In the genomic region with DNA sequence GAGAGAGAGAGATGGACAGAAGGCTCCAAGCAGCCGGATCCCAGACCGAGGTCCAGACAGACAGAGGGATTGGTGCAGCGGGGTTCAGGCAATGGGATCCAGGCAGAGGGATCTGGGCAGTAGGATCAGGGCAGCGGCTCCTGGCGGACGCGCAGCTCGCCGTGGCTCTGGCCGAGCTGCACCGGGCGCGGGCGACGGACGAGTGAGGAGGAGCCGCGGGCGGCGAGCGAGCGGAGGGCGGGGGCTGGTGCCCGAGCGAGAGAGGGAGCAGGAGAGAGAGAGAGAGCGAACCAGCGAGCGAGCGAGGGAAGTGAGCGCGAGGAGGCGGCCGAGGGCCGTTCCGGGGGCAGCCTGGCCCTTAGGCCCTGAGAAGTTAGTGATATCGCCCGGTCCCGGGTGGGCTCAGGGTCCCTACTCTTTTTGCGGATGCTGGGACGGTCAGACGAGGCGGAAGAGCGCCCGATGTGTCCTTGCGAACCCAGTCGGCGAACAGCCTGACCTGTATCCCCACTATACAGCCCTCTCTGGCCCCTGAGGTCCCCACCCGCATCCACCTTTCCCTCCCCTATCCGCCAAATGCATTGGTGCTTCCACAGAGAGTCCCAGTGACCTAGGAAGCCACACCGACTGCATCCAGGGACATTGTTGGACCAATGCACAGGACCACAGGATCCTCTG, we compare ENCODE assay signal across 9 mouse cellular contexts. TPM values are rescaled to one million over a fixed set of nuclear protein-coding genes. Genes with fewer than 3 reads are reported as not detected.
DNase-seq lines count a peak whose midpoint lies in the region; ATAC-seq and TF ChIP-seq lines count a peak whose summit lies in the region.
"Had no signal": no experiment of that assay in that cellular context is flagged by ENCODE, and none has a peak within 500 bp of the region (broad histone marks: within the 10 kb centered on the region; RNA-seq: fewer than 3 reads in every experiment).

Gene Sez6l, minus strand, starts transcription at position 193 of the 678 bp plus-strand sequence.

- under 1% methylated on average over 49 of the region's 50 CpGs for WGBS in forebrain, embryonic 16.5 days
- WGBS in intestine, embryonic 15.5 days: 1% methylated on average over 45 of the region's 50 CpGs
- WGBS in limb, embryonic 14.5 days: under 1% methylated on average over 26 of the region's 50 CpGs
- WGBS in neural tube, embryonic 15.5 days: under 1% methylated on average over 45 of the region's 50 CpGs

- TF ChIP-seq POLR2A in limb, embryonic 14.5 days (IDR thresholded peaks at IDR 0.05; ENCODE audit: borderline replicate concordance, extremely low read depth, insufficient read depth, insufficient read length): no peak

- H3K36me3 ChIP-seq in forebrain, embryonic 16.5 days (ENCODE audit: control insufficient read depth, insufficient read depth): no peaks in the 10 kb centered on the region
- no peaks in the 10 kb centered on the region for H3K36me3 ChIP-seq in intestine, embryonic 15.5 days
- H3K36me3 ChIP-seq in limb, embryonic 14.5 days (ENCODE audit: control insufficient read depth, insufficient read depth, low read length): no peaks in the 10 kb centered on the region
- no peaks in the 10 kb centered on the region for H3K36me3 ChIP-seq in neural tube, embryonic 15.5 days

- H3K4me3 ChIP-seq in forebrain, embryonic 16.5 days (replicated peaks; ENCODE audit: low read length): peak within 1 kb of the TSS; percentile 54
- H3K4me3 ChIP-seq in intestine, embryonic 15.5 days (replicated peaks): peak within 1 kb of the TSS; percentile 35
- peak within 1 kb of the TSS; percentile 38 for H3K4me3 ChIP-seq in limb, embryonic 14.5 days (replicated peaks; ENCODE audit: low read length)
- peak within 1 kb of the TSS; percentile 68 for H3K4me3 ChIP-seq in neural tube, embryonic 15.5 days (replicated peaks)

- peak within 1 kb of the TSS; percentile 68 for H3K27ac ChIP-seq in forebrain, embryonic 16.5 days (ENCODE audit: low read length)
- H3K27ac ChIP-seq in intestine, embryonic 15.5 days: 0 out of 2 replicates have a peak within 1 kb of the TSS, but pooled peaks have one; percentile 1
- no peak within 1 kb of the TSS for H3K27ac ChIP-seq in limb, embryonic 14.5 days (replicated peaks; ENCODE audit: low read depth, low read length)
- H3K27ac ChIP-seq in neural tube, embryonic 15.5 days (replicated peaks): peak within 1 kb of the TSS; percentile 82

- H3K4me2 ChIP-seq in forebrain, embryonic 16.5 days (ENCODE audit: low read length): peak within 1 kb of the TSS; percentile 60
- H3K4me2 ChIP-seq in intestine, embryonic 15.5 days (replicated peaks): peak within 1 kb of the TSS; percentile 71
- peak within 1 kb of the TSS; percentile 51 for H3K4me2 ChIP-seq in limb, embryonic 14.5 days (replicated peaks; ENCODE audit: low read depth, low read length, severe bottlenecking)
- H3K4me2 ChIP-seq in neural tube, embryonic 15.5 days: peak within 1 kb of the TSS; percentile 76

- peaks cover 3% of the 10 kb centered on the region; the same call in 1 of the 2 replicates for H3K27me3 ChIP-seq in forebrain, embryonic 16.5 days (replicated peaks; ENCODE audit: control insufficient read depth, insufficient read depth, low read length)
- peaks cover 45% of the 10 kb centered on the region for H3K27me3 ChIP-seq in intestine, embryonic 15.5 days (replicated peaks)
- peaks cover 63% of the 10 kb centered on the region for H3K27me3 ChIP-seq in limb, embryonic 14.5 days (ENCODE audit: control insufficient read depth, insufficient read depth, low read length)
- no peaks in the 10 kb centered on the region for H3K27me3 ChIP-seq in neural tube, embryonic 15.5 days (replicated peaks)

- peak; percentile 67 for ATAC-seq in forebrain, embryonic 16.5 days
- peak; percentile 65 for ATAC-seq in intestine, embryonic 15.5 days
- ATAC-seq in limb, embryonic 14.5 days (ENCODE audit: low FRiP score, low read depth): no peak
- peak; percentile 81 for ATAC-seq in neural tube, embryonic 15.5 days (ENCODE audit: low FRiP score)

- H3K4me1 ChIP-seq in forebrain, embryonic 16.5 days (replicated peaks; ENCODE audit: control insufficient read depth, insufficient read depth, low read length): peaks cover 31% of the 10 kb centered on the region
- peaks cover 18% of the 10 kb centered on the region for H3K4me1 ChIP-seq in intestine, embryonic 15.5 days (replicated peaks)
- H3K4me1 ChIP-seq in limb, embryonic 14.5 days (ENCODE audit: control insufficient read depth, insufficient read depth, low read length): no peaks in the 10 kb centered on the region
- H3K4me1 ChIP-seq in neural tube, embryonic 15.5 days: peaks cover 62% of the 10 kb centered on the region

- peak within 1 kb of the TSS; percentile 65 for H3K9ac ChIP-seq in forebrain, embryonic 16.5 days (replicated peaks; ENCODE audit: low read depth, low read length)
- H3K9ac ChIP-seq in intestine, embryonic 15.5 days: peak within 1 kb of the TSS; percentile 27; the same call in 1 of the 2 replicates
- no peak within 1 kb of the TSS for H3K9ac ChIP-seq in limb, embryonic 14.5 days (ENCODE audit: low read depth, low read length, severe bottlenecking)
- peak within 1 kb of the TSS; percentile 77 for H3K9ac ChIP-seq in neural tube, embryonic 15.5 days (replicated peaks)

- no peaks in the 10 kb centered on the region for H3K9me3 ChIP-seq in forebrain, embryonic 16.5 days (ENCODE audit: control insufficient read depth, low read length)
- no peaks in the 10 kb centered on the region for H3K9me3 ChIP-seq in intestine, embryonic 15.5 days
- no peaks in the 10 kb centered on the region for H3K9me3 ChIP-seq in limb, embryonic 14.5 days (ENCODE audit: control insufficient read depth, low read length)
- no peaks in the 10 kb centered on the region for H3K9me3 ChIP-seq in neural tube, embryonic 15.5 days (replicated peaks)

- peak; percentile 26 to 43 for DNase-seq in adrenal gland, adult 18-20 months (ENCODE audit: low spot score in 2 of 2)
- no peak for DNase-seq in adrenal gland, postnatal 4 days (ENCODE audit: low spot score in 2 of 2)
- peak; percentile 92 for DNase-seq in cerebellum, adult 11-12 months
- no peak for DNase-seq in limb, embryonic 14.5 days (ENCODE audit: low spot score)
- no peak for DNase-seq in thymus, adult 18-20 months

RNA-seq across cellular contexts. Expression of gene Sez6l, which starts in this region (rescaled TPM):
- total RNA-seq in adrenal gland, adult 18-20 months (2021): 1 to 10 TPM; 4.3 to 5.3 TPM
- total RNA-seq in adrenal gland, postnatal 4 days (2021): 1 to 10 TPM; 7.6 to 8.7 TPM
- polyA plus RNA-seq in forebrain, embryonic 16.5 days (2015; fragmentation: Nextera tagmentation; extraction: Ambion mirVana): 32.2 and 41.9 TPM in 2 replicates
- 1.8 and 2.0 TPM in 2 replicates for polyA plus RNA-seq in intestine, embryonic 15.5 days (2015; fragmentation: Nextera tagmentation; extraction: Ambion mirVana)
- 1.8 and 2.1 TPM in 2 replicates for polyA plus RNA-seq in limb, embryonic 14.5 days (2012; rRNA removed)
- polyA plus RNA-seq in limb, embryonic 14.5 days (2014; fragmentation: Nextera tagmentation; extraction: Ambion mirVana): 0.83 and 0.89 TPM in 2 replicates
- 26.7 and 32.5 TPM in 2 replicates for polyA plus RNA-seq in neural tube, embryonic 15.5 days (2015; fragmentation: Nextera tagmentation; extraction: Ambion mirVana)
- total RNA-seq: common myeloid progenitor, adult 5-6 weeks had no signal

Comparison
In these comparisons a context has a peak if more than half of its experiments do, and no peak if none do; other contexts are left out.
1. DNase-seq: peak in adrenal gland, adult 18-20 months (2 of 2) and cerebellum, adult 11-12 months (single experiment); none in adrenal gland, postnatal 4 days (0 of 2), limb, embryonic 14.5 days (single experiment) and thymus, adult 18-20 months (0 of 2).
2. Peak in every context shown above with its lines, with median percentiles within 50 percentile points of each other: H3K4me2 ChIP-seq and H3K4me3 ChIP-seq.